Mouse (Mus musculus): ENCODE results near the gene Exoc6. TPM values are rescaled to one million over a fixed set of nuclear protein-coding genes. Genes with fewer than 3 reads are reported as not detected.
"Not testable (repeated sequence)": the region's sequence is repeated elsewhere in the genome, so short reads cannot be mapped to it uniquely, and the experiment has no call there.

Gene Exoc6
- polyA plus RNA-seq, 1 experiment, result 17.1 TPM

DNA sequence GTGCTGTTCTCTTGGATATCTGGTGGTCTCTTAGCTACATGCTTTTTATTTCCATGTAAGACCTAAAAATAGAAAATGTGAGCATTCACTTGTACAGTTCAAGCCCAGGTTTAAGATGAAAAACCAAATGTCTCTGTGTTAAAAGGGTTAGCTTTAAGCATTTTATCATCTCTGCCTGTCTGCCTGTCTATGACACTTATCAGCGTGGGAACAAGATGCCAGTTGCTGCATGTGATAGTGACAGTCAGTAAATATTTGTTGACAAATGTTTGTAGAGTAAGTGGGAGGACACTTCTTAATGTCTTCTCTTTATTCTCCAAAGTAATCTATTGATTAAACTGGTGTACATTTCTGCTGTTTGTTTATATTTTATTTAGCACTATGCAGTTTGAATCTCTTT, 12.5 kb upstream of the Exoc6 start:
- no peak for DNase-seq (ENCODE audit: low spot score)

DNA sequence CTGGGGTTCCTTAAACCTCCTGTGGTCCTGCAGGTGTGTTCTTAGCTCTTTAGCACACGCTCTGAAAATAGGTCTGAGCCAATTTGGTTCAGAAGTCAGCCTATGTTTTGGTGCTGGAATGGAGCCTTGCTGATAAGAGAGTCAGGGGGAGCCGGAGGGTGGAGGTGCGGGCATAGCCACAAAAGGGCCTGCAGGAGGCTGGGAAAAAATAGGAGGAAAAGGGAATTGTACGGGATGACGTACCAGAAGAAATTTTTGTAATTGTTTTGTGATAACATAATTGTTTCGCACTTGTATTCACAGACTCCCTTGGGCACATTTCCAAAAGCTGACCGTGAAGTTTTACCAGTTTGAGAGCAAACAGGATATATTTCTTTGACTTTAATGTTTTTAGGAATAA, 10.0 kb upstream of the Exoc6 start:
- no peak for DNase-seq (ENCODE audit: low spot score)

DNA sequence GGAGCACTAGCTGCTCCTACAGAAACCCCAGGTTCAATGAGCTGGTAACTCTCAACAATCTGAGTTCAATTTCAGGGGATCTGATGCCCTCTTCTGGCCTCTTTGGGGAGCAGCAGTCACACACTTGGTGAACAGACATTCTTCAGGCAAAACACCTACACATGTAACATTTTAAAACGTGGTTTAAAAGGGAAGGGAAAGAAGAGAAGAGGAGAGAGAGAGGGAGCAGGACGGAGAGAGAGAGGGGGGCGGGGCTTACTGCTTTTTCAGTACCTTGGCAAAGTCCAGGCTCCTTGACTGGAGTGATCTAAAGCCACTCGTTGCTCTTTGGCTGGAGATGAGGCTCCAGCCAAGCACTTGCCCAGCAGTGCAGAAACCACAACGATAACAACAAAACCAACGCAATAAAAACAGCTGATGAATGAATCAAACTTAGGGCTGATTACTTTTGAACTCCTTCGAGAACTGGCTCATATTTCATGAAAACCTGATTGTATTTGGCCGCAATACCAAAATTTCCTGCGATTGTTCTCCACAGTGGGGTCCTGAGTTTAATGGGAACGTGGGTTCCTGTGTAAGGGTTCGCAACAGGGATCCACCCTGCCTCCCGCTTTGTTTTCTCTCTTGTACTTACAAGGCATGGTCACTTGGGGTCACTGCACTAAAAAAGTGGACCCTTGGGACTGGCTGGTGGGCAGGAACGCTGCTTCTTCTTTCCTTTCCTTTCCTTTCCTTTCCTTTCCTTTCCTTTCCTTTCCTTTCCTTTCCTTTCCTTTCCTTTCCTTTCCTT, 6.5 kb upstream of the Exoc6 start:
- no peak for DNase-seq (ENCODE audit: low spot score)

DNA sequence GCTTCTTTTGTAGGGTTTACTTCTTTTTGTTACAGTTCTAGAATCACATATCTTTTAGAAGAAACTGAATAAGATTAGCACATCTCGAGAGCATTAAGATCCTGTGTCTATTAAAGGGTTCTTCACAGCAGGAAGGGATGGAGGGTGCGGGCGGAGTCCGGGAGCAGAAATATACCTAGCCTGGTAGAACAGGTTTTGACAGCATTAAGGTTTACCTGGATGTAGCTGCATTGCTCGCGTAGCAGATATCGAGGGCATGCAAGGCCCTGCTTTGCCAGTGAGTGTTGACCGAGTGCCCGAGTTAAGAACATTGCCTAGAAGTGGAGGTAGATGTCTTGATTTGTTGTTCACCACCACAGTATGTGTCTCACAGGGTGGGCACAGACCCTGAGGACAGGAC, 5.7 kb upstream of the Exoc6 start:
- DNase-seq (ENCODE audit: low spot score), result no peak

DNA sequence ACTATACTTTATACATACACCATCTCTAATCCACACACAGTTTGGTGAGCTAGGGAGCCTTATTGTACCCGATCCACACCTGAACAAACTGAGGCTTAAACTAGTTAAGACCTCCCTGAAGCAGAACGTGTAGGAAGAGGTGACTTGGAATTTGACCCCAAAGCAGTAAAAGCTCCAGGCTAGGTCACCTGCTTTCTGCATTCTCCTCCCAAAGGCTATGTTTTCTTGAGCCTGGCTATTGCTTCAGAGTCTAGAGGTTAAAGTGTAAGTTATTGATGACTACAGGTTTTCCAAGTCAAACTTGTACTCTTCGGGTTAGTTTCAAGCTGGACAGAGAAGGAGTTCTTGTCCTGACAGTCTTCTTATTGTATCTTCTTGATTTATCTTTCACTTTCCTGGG, 5.0 kb upstream of the Exoc6 start:
- DNase-seq (ENCODE audit: low spot score), result no peak

DNA sequence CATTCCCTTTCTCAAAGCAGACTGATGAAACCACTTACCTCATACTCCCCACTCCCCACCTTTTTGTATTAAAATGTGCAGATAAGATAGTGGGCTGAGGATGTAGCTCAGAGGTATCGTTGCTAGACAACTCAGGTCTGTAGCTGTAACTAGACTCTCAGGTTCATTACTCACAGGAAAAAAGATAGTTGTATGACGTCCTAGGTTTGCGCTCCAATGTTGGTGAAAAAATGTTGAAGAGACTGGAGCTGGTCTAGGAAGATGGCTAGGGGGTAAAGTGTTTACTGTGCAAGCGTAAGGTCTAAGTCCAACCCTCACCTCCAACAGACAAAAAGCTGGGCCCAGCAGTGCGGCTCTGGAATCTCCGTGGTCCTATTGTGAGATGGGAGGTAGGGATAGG, 4.5 kb upstream of the Exoc6 start:
- no peak for DNase-seq (ENCODE audit: low spot score)

DNA sequence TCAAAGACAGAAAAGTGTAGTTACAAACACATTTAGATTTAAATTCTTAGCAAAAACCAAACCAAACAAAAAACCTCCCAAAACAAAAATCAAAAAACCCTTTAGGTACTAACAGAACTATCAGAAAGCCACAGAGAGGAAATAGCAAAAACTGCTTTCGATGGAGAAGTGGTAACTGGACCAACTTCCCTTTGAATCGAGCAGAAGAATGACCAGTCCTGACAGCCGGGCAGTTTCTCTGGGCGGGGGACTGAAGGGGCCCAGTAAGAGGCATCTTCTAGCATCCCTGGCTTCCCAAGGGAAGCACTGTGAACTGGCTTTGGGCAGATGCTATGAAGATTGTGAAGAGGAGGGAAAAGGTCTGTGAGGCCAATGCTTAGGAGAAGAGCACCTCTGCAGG, 3.4 kb upstream of the Exoc6 start:
- DNase-seq (ENCODE audit: low spot score), result no peak

DNA sequence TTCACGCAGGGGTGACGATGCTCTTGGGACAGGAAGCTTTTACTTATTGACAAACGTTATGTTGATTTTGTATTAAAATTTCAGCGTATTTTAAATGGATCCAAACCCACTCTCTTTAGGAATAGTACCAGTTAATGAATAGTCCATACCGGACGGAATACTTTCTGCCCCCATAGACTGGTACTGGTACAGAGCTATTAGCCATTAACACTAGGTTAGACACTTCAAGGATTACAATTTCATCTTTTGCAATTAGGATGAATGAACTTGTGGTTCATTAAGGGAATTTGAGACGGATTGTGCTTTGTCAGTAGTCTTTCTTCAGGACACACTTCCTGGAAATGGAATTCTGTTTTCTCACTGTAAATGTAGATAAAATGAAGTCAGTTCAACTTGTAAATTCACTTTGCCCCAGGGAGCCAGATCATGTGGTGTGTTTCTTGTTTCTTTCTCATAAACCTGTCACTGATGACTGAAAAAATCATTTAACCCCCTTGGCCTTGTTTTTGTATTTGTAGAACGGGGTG, 885 bp downstream of the Exoc6 start:
- no peak for DNase-seq (ENCODE audit: low spot score)

DNA sequence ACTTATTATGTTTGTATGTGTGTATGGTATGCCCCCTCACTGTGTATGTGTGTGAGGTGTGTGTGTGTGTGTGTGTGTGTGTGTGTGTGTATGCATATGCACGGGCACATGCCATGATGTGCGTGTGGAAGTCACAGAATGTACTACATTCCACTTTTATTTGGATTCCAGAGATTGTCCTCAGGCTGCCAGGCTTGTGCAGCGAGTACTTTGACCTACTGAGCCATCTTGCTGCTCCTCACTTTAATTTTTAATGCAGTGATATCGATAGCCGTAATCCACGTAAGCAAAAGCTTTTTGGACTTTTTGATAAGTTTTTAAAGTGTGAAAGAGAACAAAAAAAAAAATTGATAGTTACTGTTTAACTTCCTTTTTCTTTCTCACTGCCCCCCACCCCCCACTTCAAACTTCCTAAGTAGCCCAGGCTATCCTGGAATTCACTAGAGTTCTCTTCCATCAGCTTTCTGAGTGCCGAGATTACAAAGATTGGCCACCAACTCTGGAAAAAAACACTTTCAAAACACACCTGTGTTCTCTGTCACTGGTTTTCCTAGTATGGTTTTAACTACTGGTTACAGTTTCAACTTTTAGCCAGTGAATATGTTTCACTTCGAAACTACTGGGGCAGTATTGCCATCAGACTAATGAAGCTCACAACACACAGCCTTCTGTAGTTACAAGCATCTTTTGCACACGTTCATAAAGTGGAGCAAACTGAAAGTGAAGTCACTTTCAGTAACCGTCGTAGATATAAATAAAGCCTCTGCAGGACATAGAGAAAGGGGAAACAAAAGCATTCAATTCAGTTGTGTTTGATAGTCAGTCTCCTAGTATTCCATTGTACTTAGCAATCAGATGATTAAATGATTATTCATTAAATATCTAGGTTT, 3.4 kb downstream of the Exoc6 start:
- DNase-seq (ENCODE audit: low spot score), result no peak

DNA sequence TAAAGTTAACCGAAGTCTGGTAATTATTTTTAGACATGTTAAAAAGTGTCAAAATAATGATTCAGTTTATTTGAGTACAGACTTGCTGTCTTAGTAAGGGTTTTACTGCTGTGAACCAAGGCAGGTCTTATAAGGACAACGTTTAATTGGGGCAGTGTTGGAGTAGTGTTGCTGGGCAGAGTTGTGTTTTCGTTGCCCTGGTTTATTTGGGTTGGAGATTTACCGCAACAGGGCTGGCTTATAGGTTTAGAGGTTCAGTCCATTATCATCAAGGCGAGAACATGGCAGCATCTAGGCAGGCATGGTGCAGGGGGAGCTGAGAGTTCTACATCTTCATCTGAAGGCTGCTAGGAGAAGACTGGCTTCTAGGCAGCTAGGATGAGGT, 4.0 kb downstream of the Exoc6 start:
- not testable (repeated sequence) for DNase-seq (ENCODE audit: low spot score)

DNA sequence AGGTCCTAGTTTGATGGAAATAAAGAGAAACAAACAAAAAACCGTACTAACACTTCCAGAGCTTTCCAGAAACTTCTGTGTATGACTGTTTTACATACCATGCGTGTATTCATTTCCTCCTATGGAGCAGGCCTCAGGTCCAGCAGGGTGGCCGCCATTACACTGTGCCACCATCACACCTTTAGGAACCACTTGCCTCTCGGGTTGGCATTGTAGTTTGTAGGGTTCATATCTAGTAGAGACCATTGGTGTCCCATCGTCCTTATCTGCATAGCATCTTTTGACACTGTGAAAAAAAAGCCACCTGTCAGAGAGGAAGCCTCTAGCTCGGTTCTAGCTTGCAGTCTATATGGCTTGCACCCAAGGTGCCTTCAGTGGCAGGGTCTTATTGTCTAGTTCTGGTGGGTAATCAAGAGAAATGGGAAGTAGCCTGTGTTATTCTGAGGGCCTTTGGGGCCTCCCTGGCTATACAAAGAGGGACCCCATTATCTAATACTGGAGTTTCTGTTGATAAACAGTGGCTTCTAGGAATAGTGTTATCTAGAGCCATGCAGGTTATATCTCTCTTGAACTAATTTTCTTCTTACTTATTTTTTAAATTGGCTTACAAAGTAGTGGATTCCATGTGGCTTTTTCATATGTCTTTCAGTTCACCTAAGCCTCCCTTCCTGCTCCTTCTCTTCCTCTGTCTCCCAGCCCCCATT, 5.8 kb downstream of the Exoc6 start:
- DNase-seq (ENCODE audit: low spot score), result no peak

DNA sequence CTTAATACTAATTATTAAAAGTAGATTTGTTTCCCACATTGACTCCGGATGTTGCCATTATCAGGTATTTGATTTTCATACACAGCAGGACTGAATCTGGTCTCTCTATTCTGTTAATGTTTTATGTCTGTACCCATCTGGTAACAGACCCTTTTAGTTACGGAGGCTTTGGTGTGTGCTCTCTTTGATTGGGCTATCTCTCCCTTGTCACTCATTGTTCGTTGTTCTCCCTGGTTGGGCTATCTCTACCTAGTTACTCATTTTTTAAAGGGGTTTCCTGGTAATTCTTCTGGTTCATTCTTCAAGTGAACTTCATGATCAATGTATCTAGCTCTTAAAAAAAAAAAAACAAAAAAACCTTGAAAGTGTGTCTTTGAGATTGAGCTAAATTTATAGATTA, 7.7 kb downstream of the Exoc6 start:
- DNase-seq (ENCODE audit: low spot score), result no peak

DNA sequence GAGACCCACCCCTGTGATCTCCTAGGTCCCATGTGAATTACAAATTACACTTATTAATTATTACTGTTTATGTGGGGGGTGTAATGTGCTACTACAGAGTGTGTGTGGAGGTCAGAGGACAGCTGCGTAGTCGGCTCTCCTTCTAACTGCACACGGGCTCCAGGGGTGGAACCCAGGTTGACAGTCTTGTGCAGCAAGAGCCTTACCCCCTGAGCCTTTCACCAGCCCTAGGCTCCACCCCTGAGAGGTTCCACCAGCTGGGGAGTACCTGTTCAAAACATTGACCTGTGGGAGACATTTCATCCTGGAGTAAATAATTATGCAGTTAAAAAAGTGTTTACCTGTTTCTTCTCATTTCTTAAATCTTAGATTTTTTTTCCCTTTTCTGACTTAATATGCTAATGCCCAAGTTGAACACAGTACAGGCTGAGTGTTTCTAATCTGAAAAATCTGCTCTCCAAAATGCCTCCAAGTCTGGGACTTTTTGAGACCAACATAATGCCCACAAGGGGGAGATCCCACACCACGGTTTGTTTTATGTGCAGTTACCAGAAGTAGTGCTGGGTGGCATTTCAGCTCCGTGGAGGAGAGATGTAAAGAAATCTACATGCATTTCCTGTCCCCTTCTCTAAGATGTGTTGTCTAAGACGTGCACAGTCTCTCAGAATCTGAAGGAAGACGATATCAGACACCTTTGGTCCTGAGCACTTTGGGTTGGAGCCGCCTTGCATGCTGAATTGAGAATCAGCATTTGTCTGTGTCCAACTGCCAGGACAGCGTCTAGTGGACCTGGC, 9.3 kb downstream of the Exoc6 start:
- DNase-seq (ENCODE audit: low spot score), result no peak

DNA sequence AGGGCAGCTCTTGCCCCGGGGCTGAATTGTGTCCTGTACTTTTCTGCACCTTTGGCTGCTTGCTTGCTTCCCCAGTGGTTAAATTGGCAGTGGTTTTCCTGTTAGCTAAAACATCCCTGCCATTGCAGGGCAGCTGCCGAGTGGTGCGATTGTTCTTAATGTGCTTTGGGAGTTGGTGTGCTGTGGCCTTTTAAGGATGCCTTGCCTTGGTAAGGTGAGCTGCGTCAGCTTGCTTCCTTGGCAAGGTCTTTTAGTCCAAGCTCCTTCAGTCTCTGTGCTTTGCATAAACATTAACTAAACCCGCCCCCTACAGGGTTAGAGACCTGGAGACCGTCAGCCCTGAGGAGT, 9.8 kb downstream of the Exoc6 start:
- no peak for DNase-seq (ENCODE audit: low spot score)

DNA sequence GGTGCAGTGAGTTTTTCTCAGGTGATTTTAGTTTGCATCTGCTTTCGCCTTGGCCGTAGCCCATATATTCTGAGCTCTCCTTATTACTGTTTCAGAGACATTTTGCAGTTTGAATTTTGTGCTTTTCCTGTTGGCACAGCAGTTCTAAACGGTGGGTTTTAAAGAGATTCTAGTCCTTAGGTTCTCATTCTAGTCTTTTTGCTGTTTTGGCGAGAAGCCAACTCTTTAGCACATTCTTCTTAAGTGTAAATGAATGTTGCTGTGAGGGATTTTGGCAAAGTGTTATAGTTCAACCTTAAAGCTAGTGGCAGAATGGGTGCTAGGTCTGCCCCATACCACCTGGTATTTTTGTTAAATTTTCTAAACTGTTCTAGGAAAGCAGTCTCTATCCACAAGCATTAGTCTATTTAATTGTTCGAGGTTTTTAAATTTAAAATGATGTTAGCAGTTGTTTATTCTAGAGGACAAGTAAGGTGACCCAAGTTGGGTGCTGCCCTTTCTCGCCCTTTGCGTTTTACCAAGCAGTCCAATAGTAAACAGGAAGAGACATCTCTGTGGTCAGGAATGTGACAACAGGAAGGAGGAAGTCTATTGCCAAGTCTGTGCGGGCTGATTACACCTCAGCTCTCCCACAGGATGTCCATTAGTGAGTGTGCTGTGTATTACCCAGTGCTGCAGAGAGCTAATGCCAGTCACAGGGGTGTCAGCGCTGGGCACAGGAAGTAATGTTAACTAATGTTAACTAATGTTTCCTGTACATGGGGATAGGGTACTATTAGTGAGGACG, 11.1 kb downstream of the Exoc6 start:
- DNase-seq (ENCODE audit: low spot score), result no peak

DNA sequence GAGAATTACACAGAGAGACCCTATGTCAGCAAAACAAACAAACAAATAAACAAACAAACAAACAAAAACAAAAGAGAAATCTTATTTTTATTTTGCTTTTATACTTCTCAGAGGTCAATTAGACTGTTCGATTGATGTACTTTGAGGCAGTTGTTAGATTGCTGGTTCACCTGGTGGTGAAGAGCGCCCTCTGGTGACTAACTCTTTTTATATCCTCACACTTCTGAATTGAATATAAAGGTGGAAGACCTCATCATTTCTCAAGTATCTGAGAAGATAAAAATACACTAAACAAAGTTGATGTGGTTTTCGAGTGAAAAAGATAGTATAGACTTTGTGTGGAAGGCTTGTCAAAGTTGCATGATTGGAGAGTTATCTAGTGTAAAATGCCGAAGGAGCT, 13.5 kb downstream of the Exoc6 start:
- DNase-seq (ENCODE audit: low spot score), result no peak

DNA sequence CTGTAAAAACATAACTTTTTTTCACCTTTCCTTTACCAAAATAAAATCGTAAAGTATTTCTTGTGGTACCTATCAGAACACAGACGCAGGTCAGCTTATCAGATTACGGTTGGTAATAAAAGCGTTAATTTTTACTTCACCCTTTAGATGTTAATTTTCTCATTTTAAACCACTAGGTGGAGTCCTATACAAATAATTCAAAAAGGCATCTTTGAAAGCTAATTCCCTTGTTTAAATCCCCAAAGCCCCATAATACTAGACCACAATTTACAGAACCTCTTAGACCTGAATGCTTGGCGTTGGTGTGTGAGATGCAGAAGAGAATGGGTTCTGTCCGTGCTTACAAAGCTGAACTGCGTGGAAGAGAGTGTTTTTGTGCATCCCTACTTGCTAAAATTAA, 15.6 kb downstream of the Exoc6 start:
- DNase-seq (ENCODE audit: low spot score), result no peak

DNA sequence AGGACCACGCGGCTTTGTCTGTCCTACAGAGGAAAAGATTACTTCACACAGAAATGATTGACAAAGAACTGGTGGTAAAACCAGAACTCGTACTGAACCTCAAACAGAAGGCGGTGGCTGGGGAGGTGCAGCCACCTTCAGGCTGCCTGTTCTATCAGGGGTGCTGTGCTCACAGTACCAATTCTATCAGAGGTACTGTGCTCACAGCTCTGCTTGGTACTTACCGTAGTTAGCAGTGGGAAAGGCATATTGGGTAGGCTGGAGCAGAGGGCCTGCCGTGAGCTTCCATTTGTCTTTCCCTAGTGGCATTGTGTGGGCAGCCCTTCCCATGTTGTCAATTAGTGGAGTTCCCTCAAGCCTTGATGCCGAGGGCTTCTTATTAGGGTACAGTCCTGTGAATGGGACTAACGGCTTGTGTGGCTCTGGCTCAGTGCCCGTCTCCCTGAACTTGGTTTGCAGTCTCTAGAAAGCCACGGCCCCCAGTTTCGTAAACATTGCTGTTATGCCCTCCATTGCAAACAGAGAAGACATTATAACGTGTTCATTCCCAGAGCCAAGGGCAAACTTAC, 19.1 kb downstream of the Exoc6 start:
- DNase-seq (ENCODE audit: low spot score), result no peak

DNA sequence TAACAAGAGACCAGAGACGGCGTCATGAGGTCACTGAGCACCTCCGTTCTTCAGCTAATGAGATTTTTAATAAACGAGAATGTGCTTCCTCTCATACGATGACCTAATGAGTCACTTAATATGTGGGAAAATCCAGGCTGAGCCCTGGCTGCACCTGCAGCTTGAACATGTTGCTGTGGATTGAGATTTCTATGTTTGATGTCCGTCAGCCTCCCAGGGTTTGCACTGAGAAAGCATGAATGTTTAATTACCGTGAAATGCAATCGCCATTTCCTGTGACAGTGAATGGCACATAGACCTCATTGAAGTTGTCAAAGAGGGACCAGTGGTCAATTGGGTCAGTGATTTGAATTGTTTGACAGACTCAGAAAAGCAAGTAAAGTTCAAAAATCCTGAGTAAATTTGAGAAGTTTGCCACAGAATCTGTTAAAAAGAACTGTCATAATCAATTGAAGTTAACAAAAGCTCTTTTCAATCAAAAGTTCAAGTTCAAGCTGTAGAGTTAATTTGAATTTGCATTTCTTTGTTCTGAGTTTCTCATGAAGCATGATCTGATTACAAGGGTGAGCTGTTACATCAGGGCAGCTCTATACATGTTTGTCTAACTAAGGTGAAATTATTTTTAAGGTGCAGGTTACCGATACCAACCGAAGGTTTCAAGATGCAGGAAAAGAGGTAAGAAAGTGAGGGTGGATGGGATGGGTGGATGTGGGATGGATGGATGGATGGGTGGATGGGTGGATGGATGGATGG, 20.9 kb downstream of the Exoc6 start:
- no peak for DNase-seq (ENCODE audit: low spot score)

DNA sequence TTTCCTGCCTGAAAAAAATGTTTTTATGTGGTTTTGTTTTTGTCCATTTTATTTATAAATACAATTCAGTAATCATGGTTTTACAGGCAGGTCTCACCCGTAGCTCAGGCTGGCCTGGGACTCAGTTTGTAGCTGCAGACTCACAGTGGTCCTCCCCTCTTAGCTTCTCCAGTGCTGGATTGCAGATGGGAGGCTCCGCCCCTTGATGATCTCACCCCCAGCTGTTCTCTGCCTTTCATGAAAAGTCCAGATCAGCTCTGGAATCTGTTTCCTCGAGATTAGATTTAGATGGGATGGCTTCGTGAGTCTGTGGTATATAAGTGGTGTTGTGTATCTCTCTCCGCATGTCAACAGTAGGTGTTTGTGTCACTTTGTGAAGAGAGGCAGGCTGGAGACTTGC, 24.6 kb downstream of the Exoc6 start:
- DNase-seq (ENCODE audit: low spot score), result no peak

Measured in urinary bladder, adult 2 months (tissue).